Mouse (Mus musculus) neural tube, embryonic 15.5 days (tissue): ENCODE data around the gene Lrig1. TPM values are rescaled to one million over a fixed set of nuclear protein-coding genes. Genes with fewer than 3 reads are reported as not detected.
"Not testable (repeated sequence)": the region's sequence is repeated elsewhere in the genome, so short reads cannot be mapped to it uniquely, and the experiment has no call there.

ENCODE experiments used
- ATAC-seq: fragments of 200-750 bp; cut with Nextera tagmentation; 2 replicates; pipeline ENCODE4 v1.8.0; 2017; ENCODE audit warnings: mild to moderate bottlenecking, moderate TSS enrichment, moderate library complexity; ENCODE audit not compliant: low FRiP score
- H3K27ac ChIP-seq: fragments of 300-500 bp; sonication (generic); replicated peaks from 2 replicates; pipeline ENCODE4 v1.5.1; 2015; ENCODE audit warnings: mild to moderate bottlenecking, inconsistent platforms
- H3K27me3 ChIP-seq: fragments of 300-500 bp; sonication (generic); replicated peaks from 2 replicates; pipeline ENCODE4 v1.6.1; 2015; ENCODE audit warnings: inconsistent platforms
- H3K36me3 ChIP-seq: fragments of 300-500 bp; sonication (generic); 2 replicates; pipeline ENCODE4 v1.6.1; 2015; ENCODE audit warnings: inconsistent platforms
- H3K4me1 ChIP-seq: fragments of 300-500 bp; sonication (generic); 2 replicates; pipeline ENCODE4 v1.6.1; 2015; ENCODE audit warnings: inconsistent platforms
- H3K4me2 ChIP-seq: fragments of 300-500 bp; sonication (generic); 2 replicates; pipeline ENCODE4 v1.6.1; 2015; ENCODE audit warnings: inconsistent platforms, mild to moderate bottlenecking, moderate library complexity
- H3K4me3 ChIP-seq: fragments of 300-500 bp; sonication (generic); replicated peaks from 2 replicates; pipeline ENCODE4 v1.5.1; 2015; ENCODE audit warnings: mild to moderate bottlenecking, inconsistent platforms
- H3K9ac ChIP-seq: fragments of 300-500 bp; sonication (generic); replicated peaks from 2 replicates; pipeline ENCODE4 v1.6.1; 2015; ENCODE audit warnings: mild to moderate bottlenecking, inconsistent platforms
- H3K9me3 ChIP-seq: fragments of 300-500 bp; sonication (generic); replicated peaks from 2 replicates; pipeline ENCODE4 v1.6.1; 2016; ENCODE audit warnings: inconsistent platforms
- WGBS: fragments of 180-500 bp; shearing (Covaris S2); methylation state at CpG from one replicate; pipeline ENCODE4 v1.1.7; 2015; ENCODE audit warnings: mixed read lengths; 5-methylcytosine and 5-hydroxymethylcytosine counted together
- polyA plus RNA-seq: library from polyadenylated mRNA; unstranded; fragments of >200 nt; fragmentation: Nextera tagmentation; extraction: Ambion mirVana; gene quantifications from 2 replicates; pipeline ENCODE4 v1.2.1, GENCODE M21; 2015

Lrig1 gene
- polyA plus RNA-seq, 1 experiment from 2014 or later: 14.5 TPM

DNA sequence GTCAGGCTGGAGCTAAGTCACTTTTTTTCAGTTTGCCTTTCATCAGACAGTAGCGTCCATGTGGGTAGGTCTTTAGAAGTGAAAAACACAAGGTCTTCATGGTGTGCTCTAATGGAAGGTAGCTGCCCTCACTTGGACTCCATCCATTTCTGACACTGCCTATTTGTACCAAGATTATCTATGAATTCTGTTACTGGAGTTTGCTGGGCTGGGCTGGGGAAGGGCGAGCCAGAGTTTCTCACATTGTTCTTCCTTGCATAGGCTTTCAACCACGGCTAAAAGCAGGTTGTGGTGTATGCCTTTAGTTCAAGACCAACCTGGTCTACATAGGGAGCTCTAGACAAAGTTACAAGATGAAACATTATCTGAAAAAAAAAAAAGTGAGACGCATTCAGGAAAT, 115.0 kb downstream of the Lrig1 start:
- Histone ChIP-seq H3K36me3 (no peaks in the 10 kb centered on the region), H3K9me3 (no peaks in the 10 kb centered on the region), H3K4me1 (no peaks in the 10 kb centered on the region), H3K4me3 (no peak overlapping the region), H3K4me2 (no peak overlapping the region), H3K9ac (no peak overlapping the region), H3K27me3 (no peaks in the 10 kb centered on the region), H3K27ac (no peak overlapping the region)
- 86% methylated on average over 4 of the region's 4 CpGs for WGBS
- no peak for ATAC-seq

DNA sequence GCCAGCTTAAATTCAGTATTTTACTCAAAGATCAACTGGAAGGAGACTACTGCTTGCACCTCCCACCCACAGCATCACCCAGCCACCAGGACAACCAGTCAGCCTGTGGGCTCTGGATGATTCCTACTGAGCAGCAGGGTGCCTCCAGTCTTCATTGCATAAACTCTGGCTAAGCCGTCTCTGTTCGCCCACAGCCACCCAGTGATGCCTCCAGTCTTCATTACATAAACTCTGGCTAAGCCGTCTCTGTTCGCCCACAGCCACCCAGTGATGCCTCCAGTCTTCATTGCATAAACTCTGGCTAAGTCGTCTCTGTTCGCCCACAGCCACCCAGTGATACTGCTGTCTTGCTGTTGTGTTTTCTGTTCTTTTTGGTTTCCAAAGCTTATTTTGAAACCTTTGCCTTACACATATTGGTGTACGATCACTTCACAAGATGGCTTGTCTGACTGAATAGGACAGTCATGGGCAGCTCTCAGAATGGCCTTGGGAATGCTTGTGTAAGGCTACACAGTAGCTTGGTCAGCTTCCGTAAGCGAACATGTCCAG, 115.7 kb downstream of the Lrig1 start:
- Histone ChIP-seq H3K36me3 (no peaks in the 10 kb centered on the region), H3K9ac (no peak overlapping the region), H3K27me3 (no peaks in the 10 kb centered on the region), H3K9me3 (no peaks in the 10 kb centered on the region), H3K4me2 (no peak overlapping the region), H3K27ac (no peak overlapping the region), H3K4me1 (no peaks in the 10 kb centered on the region), H3K4me3 (no peak overlapping the region)
- no peak for ATAC-seq
- 95% methylated on average over 9 of the region's 9 CpGs for WGBS

DNA sequence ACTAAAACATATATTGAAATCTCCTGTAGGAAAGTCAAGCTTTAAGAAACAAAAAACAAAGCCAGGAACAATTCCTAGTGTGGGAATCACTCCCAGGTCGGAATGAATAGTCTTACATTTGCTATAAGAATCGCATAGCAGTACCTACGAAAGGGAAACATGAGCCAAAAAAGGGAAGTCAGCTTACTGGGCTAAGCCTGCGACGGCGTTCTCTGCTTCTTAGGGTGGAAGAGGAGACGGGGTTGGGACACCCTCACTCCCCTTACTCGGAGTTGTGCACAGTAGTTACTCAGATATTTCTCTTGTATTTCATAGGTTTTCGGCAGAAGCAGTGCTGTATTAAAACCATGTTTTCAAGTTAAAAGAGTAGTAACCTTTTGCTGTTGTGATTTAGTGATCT, 117.9 kb downstream of the Lrig1 start:
- 88% methylated on average over 9 of the region's 9 CpGs for WGBS
- Histone ChIP-seq H3K9me3 (no peaks in the 10 kb centered on the region), H3K4me2 (no peak overlapping the region), H3K36me3 (no peaks in the 10 kb centered on the region), H3K27ac (no peak overlapping the region), H3K9ac (no peak overlapping the region), H3K4me1 (no peaks in the 10 kb centered on the region), H3K4me3 (no peak overlapping the region), H3K27me3 (no peaks in the 10 kb centered on the region)
- no peak for ATAC-seq

DNA sequence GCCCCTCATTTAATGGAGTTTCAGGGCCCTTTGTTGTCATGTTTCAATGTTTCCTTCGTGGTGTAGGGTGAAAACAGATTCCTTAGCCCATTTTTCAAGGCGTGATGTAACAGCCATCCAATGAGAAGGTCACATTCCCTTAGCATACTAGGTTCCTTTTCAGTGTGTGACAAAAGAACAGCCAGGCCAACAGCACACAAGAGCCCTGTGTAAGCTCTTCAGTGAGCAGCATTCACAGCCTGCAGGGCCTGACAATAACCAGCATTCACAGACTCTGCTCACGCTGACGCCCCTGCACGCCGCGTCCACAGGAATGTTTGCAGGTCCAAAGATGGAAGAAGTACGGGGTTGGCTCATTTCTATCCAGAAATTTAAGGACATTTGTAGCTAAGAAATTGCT, 122.0 kb downstream of the Lrig1 start:
- 15% methylated on average over 8 of the region's 8 CpGs for WGBS
- H3K27ac ChIP-seq: no peak overlapping the region

DNA sequence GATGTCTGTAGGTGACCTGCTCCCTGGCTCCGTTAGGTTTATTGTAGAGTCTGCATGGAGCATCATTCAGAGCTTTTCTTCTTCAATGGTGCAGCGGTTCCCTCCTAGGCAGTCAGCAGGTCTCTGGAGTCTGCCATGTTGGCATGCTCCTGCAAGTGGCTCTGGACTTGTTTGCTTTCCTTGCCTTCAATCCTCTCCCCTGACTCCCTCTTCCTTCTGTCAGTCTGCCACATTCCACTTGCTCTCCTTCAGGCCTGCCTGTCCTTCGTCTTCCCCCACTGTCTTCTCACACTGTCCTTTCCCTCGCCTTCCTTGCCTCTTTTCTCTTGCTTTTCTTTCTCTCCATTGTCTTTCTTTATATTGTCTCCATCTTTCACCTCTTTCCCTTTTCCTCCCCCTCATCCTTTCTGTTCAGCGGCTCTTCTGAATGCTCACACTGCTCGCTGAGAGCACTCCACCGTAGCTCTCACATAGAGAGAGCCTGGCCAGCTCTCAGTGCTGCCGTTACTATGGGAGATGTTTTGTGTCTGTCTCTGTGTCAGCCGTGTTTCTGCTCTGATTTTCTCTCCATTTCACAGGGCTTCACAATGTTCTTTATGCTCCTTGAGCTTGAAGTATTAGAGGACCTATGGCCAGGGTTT, 124.3 kb downstream of the Lrig1 start:
- ATAC-seq: peak; percentile 66; the same call in 1 of the 2 replicates
- H3K9me3 ChIP-seq: no peaks in the 10 kb centered on the region
- H3K27me3 ChIP-seq: no peaks in the 10 kb centered on the region
- H3K36me3 ChIP-seq: no peaks in the 10 kb centered on the region
- WGBS: 31% methylated on average over 9 of the region's 9 CpGs
- no peak overlapping the region for H3K4me3 ChIP-seq
- peak overlapping the region; percentile 51 for H3K27ac ChIP-seq
- peaks cover 11% of the 10 kb centered on the region for H3K4me1 ChIP-seq
- no peak overlapping the region for H3K9ac ChIP-seq
- H3K4me2 ChIP-seq: peak overlapping the region; percentile 9; the same call in 1 of the 2 replicates

More for the DNA sequence above, 122.0 kb downstream of the Lrig1 start:
- H3K27me3 ChIP-seq: no peaks in the 10 kb centered on the region
- H3K4me2 ChIP-seq: no peak overlapping the region
- H3K36me3 ChIP-seq: no peaks in the 10 kb centered on the region
- peak; percentile 41; the same call in 1 of the 2 replicates for ATAC-seq
- no peak overlapping the region for H3K4me3 ChIP-seq
- H3K4me1 ChIP-seq: peaks cover 11% of the 10 kb centered on the region
- no peaks in the 10 kb centered on the region for H3K9me3 ChIP-seq
- no peak overlapping the region for H3K9ac ChIP-seq

DNA sequence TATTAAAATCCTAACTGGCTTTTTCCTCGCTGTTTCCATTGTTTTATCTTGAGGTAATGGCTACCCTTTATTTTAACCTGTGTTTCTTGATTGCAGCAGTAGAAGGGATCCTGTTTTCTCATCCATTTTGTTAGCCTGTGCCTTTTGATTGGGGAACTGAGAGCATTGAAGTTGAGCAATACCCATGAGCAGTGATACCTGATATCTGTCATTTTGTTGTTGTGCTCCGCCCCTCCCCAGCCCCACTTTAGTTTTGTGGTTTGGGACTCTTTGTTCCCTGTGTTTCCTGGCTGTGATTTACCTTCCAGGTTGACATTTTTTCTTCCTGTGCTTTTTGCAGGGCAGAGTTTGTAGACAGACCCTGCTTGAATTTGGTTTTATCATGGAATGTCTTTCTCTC, 131.9 kb downstream of the Lrig1 start:
- Histone ChIP-seq H3K36me3 (no peaks in the 10 kb centered on the region), H3K4me2 (no peak overlapping the region), H3K27ac (no peak overlapping the region), H3K9ac (no peak overlapping the region), H3K27me3 (no peaks in the 10 kb centered on the region), H3K4me1 (no peaks in the 10 kb centered on the region), H3K9me3 (no peaks in the 10 kb centered on the region), H3K4me3 (no peak overlapping the region)
- no peak for ATAC-seq
- WGBS: 93% methylated on average over 2 of the region's 2 CpGs

DNA sequence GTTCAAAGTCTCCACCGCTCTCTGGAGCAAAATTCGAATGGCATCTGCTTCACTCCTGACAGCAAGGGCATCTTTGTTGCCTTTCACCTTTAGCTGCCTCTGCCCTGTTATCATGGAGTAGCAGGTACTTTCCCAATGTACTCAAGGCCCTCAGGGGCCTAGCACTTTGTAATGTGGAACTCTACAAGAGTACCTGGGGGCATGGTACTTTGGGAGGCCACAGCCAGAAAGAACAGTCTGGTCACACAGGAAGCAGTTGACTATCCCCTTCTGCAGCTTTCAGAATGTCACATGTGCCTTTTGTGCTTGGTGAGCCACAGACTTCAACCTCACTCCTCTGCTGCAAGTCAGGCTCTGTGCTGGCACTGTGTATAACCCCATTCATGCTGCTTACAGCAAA, 134.2 kb downstream of the Lrig1 start:
- H3K4me3 ChIP-seq: no peak overlapping the region
- no peaks in the 10 kb centered on the region for H3K9me3 ChIP-seq
- H3K4me1 ChIP-seq: no peaks in the 10 kb centered on the region
- H3K36me3 ChIP-seq: no peaks in the 10 kb centered on the region
- no peak for ATAC-seq
- H3K27me3 ChIP-seq: no peaks in the 10 kb centered on the region
- H3K27ac ChIP-seq: no peak overlapping the region
- H3K9ac ChIP-seq: no peak overlapping the region
- WGBS: 95% methylated on average over 2 of the region's 2 CpGs
- H3K4me2 ChIP-seq: no peak overlapping the region

DNA sequence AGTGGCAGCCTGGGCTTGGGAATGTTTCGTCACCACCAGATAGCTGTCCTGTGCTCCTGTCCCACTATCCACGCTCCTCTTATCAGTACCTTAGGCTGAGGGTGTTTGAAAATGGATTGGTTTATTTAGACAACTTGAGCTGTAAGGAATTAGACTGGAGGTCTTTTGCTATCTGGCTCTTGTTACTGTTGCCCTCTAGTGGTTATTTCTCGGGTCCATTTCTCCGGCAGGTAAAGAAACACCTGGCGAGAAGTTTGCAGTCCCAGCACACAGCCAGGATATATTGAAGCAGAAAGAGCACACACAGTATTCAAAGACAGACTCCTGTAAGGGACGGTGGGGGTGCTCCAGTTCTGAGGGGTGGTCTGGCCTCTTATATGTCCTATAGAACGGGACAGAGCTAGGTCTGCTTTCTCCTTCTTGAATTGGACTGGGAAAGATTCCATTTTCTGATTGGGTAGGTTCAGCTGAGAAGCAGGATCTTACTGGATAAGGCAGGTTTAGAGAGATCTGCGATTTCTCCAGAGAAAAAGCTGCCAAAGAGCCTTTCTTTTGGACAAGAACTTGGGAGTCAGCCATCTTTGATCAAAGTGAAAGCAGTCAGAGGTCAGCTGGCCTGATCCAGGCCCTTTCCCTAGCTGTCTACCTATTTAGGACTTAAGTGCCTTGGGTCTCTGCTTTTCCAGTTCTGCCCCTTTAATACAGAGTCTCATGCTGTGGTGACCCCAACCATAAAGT, 136.6 kb downstream of the Lrig1 start:
- Histone ChIP-seq H3K4me2 (no peak overlapping the region), H3K9me3 (no peaks in the 10 kb centered on the region), H3K4me1 (no peaks in the 10 kb centered on the region), H3K4me3 (no peak overlapping the region), H3K27me3 (no peaks in the 10 kb centered on the region), H3K9ac (no peak overlapping the region), H3K27ac (no peak overlapping the region), H3K36me3 (no peaks in the 10 kb centered on the region)
- no peak for ATAC-seq
- WGBS: 66% methylated on average over 8 of the region's 8 CpGs

DNA sequence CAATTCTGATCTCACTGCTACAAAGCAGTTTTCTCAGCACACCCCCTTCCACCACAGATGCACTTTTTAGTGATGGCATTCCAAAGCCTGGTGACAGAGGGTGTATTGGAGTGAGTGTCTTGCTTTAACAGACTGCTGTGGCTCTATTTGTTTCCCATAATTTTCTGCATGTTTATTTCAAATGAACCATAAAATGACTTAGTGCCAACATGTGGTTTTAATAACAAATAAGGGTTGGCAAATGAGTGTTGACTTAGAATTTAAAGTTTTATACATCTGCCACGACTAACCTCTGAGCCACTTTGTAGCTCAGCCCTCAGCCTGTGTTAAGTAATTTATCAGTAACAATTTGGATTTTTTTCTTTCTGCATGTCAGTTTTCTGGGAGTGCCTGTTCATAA, 138.6 kb downstream of the Lrig1 start:
- no peaks in the 10 kb centered on the region for H3K27me3 ChIP-seq
- H3K4me1 ChIP-seq: no peaks in the 10 kb centered on the region
- H3K9ac ChIP-seq: no peak overlapping the region
- H3K4me3 ChIP-seq: no peak overlapping the region
- ATAC-seq: no peak
- no peak overlapping the region for H3K4me2 ChIP-seq
- H3K9me3 ChIP-seq: no peaks in the 10 kb centered on the region
- no peaks in the 10 kb centered on the region for H3K36me3 ChIP-seq
- WGBS: 74% methylated on average over 1 of the region's 1 CpGs
- H3K27ac ChIP-seq: no peak overlapping the region

DNA sequence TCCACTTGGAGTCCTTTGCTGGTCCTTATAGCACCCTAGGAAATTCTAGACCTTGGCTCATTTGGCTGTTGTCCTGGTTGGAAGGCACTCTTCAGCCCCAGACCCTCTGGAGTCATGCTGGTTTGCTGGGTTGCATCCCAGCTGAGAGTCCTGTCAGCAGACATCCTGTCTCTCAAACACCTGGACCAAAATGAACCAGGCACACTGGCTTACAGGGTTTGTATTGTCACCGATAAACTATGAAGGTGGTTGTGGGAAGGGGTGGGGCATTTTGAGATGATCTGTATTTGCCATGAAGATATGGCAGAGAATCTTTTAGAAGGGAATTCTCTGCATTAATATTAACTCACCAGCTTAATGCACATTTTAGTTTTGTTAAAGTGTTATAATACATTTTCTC, 139.1 kb downstream of the Lrig1 start:
- Histone ChIP-seq H3K4me2 (no peak overlapping the region), H3K9me3 (no peaks in the 10 kb centered on the region), H3K4me3 (no peak overlapping the region), H3K4me1 (no peaks in the 10 kb centered on the region), H3K27me3 (no peaks in the 10 kb centered on the region), H3K36me3 (no peaks in the 10 kb centered on the region), H3K27ac (no peak overlapping the region), H3K9ac (no peak overlapping the region)
- ATAC-seq: no peak
- WGBS: 94% methylated on average over 1 of the region's 1 CpGs

DNA sequence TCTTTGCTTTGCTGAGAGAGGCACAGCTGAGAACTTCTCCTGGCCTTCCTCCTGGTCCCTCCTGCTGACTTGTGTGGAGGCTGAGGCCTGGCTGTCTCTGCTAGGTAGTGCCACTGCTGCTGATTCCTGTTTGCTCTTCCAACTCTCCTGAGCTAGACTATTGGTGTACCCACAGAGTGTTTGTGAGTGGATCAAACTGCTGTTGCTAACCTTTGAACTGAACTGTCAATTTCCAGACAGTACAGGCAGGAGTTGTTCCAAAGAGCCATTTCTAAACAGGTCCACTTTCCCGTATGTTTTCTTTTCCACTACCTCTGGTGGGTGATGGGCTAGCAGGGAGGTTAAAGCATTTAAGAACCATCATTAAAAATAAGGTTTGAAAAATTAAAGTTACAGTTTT, 141.4 kb downstream of the Lrig1 start:
- not testable (repeated sequence) for ATAC-seq, H3K27ac ChIP-seq, H3K36me3 ChIP-seq, H3K9me3 ChIP-seq, H3K4me1 ChIP-seq, H3K4me2 ChIP-seq, H3K9ac ChIP-seq, H3K27me3 ChIP-seq, H3K4me3 ChIP-seq
- 86% methylated on average over 1 of the region's 1 CpGs for WGBS
